Mouse (Mus musculus): ENCODE results near the gene Bcl9.
A peak's percentile ranks its signal among the peaks of the same experiment; 100 is the strongest.

DNA sequence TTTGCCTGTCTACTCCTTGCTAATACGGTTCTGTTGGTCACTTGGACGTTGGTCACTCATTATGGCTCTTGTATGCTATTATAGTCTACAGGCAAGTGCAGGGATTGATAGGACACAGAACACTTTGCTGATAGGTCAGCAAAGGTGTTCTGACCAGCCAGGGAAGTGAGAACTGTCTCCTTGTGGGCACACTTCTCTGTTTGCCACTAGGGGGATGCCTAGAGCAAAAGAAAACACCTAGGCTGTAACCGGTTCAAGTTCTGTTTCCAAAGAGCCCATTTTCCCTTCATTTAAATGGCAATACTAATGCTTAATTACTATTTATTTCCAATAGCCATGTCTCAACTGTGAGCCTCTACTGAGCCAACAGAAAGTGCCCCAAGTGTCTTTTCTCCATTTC is 113.9 kb downstream of the Bcl9 start:
- TF ChIP-seq CTCF (IDR thresholded peaks at IDR 0.05) (peak; percentile 67), EP300 (IDR thresholded peaks at IDR 0.05; ENCODE audit: insufficient read depth, low read depth, low read length) (no peak), POLR2A (IDR thresholded peaks at IDR 0.05; ENCODE audit: insufficient read depth, low read depth, low read length) (no peak)

Data from heart, adult 2 months (tissue).